Mouse (Mus musculus) retina, postnatal 1 day (tissue): ENCODE measurements at regions not wholly inside any gene's neighbourhood (a gene's known extent, or its start where the extent isn't known, plus 50 kb on each side); places are given as distances from the start of the nearest gene placed in this dataset.

Experiments
- DNase-seq: peaks from one replicate; pipeline ENCODE4 v3.0.0-alpha.2; 2012

- no peak for DNase-seq
These were observed 426.8 kb upstream of the 2610001J05Rik start for GRCm38 (mm10) chr6:14298167-14298566.

GRCm38 (mm10) chr6:14297428-14297827 lies 426.1 kb upstream of the 2610001J05Rik start:
- DNase-seq = no peak

- DNase-seq = peak; percentile 36
These were observed 419.5 kb upstream of the 2610001J05Rik start for GRCm38 (mm10) chr6:14290843-14291242.

DNA sequence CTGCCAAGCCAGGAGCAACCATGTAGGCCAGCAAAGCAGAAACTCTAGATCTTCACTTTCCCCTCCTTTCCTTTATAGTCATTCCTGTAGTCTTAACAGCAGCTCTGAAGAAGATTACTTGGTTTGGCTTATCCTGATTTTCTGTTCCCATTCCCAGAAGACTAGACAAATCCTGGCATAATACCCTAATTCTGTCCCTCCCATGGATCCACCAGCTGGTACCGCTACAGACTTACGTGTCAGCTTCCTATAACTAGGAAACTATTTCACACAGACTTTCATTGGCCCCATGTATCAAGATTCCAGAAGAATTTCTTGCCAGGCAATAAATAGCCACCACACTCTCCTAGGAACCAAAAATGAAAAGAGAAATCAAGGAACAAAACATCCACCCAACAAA lies 410.2 kb upstream of the 2610001J05Rik start:
- no peak for DNase-seq

GRCm38 (mm10) chr6:14261941-14262340 lies 390.6 kb upstream of the 2610001J05Rik start:
- DNase-seq = no peak

DNA sequence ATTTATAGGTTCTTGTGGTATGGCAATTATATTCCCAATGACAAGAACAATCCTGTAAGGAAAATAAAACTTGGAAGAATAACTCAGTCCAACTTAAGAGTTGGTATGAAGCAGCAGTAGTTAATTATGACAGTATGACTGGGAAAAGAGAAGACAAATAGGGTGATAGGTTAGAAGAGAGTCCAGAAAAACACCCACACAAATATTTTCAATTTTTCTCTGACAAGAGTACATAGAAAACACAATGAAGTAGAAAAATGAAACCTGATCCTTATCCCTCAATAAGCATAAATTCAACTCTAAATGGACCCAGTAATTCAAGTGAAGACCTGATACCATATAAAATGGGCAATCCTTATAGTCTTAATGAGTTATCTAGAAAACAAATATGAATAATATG lies 369.0 kb upstream of the 2610001J05Rik start:
- no peak for DNase-seq

DNA sequence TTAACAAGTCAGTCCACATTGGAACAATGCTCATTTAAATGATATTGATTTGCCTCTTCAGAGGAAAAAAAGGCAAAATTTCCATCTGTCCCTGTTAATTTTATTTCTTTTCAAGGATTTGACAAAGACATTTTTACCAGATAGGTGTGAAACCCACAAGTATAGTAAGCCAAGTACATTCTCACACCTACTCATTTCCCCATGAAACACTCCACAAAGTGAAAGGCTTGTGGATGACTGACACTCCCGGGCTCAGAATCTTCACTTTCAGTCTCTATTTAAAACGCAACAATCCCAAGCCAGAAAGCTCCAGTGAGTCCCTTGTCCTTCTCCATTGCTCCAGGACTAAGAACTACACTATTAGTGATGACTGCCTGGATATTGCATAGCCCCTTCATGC lies 367.8 kb upstream of the 2610001J05Rik start:
- no peak for DNase-seq

- no peak for DNase-seq
These were observed 359.5 kb upstream of the 2610001J05Rik start for GRCm38 (mm10) chr6:14230823-14231222.

DNA sequence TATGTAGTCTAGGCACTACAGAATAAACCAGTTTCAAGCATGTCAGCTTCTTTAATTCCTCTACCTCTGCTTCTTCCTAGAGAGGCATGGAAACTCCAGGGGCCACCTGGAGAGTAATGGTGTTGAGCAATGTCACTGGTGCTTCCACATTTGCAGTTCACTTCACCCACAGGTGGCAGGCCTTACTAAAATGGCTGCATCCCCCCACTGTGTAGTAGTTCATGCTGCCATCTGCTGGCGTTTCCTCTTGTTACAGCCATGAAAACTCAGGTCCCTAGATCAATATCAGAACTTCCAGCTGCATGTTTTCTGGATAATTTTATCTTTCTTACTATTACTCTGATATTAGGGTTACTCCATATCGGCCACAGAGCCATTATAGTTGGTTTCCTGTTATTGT lies 336.2 kb upstream of the 2610001J05Rik start:
- DNase-seq = peak; percentile 59

DNA sequence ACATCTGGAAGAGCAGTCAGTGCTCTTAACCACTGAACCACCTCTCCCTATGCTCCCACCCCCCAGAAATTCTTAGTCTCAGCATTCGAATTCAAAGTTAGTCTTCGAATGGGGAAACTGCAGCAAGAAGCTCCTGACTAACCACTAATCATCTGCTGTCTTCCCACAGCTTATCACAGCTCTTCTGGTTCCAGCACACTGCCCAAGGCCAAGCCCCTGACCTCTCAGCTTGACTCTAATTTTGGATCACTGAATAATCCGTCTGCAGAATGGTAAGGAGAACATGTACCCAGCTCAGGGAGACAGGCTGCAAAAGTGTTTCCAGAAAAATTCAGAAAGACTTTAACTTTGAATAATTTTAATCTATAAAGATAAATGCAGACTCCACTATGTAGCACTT lies 325.8 kb upstream of the 2610001J05Rik start:
- DNase-seq = no peak

DNA sequence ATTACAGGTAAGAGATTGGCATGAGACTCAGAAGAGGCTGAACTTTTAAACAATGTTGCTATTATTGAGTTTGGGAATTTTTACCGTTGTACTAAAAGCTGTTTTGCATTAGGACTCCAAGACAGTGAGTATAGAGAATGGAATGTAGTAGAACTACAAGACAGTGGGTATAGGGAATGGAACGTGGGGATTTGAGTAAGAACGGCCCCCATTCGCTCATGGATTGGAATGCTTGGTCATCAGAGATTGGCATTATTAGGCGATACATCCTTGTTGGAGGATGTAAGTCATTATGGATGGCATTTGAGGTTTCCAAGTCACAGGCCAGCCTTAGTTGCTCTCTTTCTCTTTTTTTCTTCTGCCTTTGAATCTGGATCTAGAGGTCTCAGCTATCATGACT lies 324.0 kb upstream of the 2610001J05Rik start:
- DNase-seq = no peak

- no peak for DNase-seq
These were observed 320.2 kb upstream of the 2610001J05Rik start for GRCm38 (mm10) chr6:14191387-14192023.

DNA sequence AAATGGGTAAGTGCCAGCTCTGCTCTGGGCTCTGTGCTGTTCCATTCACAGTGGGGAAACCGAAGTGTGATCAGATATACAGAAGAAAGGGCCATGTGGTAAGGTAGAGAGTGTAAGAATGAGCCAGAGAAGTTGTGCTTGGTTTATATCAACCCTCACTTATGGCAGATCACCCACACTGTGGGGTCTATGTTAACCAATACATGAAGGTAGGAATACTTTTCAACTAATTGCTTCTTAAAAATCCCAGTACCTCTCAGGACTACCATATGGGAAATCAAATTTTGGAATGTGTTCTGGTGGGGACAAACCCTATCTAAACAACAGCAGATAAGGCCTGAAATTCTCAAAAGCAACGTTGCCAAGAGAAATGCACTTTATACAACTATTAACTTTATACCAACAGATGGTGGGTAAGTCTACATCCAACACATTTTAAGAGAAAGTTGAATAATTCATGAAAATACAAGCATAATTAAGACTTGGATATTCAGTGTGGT lies 314.7 kb upstream of the 2610001J05Rik start:
- no peak for DNase-seq

- no peak for DNase-seq
These were observed 276.1 kb upstream of the 2610001J05Rik start for GRCm38 (mm10) chr6:14147370-14147769.

DNA sequence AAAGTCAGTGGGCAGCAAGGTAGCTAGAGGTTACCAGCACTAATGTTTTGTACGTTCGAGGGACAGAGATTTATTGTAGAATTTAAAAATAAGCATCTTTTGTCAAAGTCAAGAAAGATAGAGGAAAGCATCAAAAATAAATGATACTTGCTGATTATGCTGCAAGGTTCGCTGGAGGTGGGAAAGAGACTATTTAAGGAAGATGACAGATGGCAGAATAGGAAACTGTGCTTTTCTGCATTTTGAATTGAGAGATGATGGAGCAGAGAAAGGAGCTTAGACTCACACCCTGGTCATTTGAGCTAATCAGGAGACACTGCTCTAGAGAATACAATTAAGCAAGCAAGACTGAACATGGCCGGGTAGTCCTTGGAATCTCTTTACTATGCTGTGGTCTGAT lies 275.1 kb upstream of the 2610001J05Rik start:
- DNase-seq = no peak

DNA sequence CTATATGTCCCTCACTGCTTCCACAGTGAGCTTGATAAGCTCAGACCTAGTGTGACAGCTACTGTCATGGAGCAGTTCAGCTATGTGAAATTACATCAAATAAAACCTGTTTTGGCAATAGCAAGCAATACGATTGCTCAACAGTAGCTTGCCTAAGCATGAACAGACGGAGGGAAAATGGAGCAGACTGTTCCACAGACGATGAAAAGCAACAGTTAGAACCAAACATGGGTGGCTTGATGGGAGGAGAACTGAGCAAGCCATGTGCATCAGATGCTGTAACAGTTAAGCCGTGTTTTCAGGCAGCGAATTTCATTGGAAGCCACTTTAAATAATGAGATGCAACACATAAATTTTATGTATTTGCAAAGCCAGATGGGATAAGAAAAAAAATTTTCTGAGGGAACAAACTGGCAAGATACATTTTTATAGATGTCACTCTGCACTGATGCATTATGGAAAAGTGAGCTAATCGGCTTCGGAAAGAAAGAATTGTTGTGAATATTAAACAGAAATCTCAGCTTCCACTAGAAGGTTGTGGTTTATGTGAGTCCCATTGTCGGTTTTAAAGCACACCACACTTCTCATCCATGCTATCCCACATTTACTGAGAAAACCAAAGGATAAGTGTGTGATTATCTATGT lies 270.9 kb upstream of the 2610001J05Rik start:
- DNase-seq = no peak

DNA sequence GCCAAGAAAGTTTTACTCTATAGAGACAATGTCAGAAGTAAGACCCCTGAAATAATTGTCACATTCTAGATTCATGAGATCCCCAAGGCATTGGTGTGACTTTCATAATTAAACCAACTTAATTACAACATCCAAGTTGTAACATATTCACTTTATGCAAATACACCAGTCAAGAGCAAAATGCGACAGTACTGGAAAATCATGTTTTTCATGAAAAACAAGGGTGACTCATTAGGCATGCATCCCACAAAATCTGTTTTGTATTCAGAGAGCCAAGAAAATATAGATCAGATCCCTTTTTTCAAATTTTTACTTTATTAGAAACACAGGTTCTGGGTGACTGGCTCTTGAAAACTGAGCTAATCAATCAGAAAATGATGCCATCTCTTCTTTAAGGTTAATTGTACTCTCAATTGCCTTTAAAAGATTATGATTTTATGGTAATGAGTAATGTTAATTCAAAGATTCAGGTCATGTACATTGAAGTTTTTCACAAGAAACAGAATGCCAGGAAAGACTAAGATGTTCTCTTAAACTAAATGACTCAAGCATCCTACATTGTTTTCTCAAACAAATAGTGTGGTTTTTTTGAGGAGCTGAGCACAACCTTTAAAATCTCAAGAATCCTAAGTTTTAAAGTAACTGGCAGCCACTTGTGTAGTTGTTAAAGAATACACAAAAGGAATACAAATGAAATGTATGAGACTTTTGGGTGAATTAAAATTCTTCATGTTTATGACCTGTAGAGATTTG lies 259.2 kb upstream of the 2610001J05Rik start:
- no peak for DNase-seq

GRCm38 (mm10) chr6:14129394-14129793 lies 258.1 kb upstream of the 2610001J05Rik start:
- DNase-seq = no peak

GRCm38 (mm10) chr6:14122311-14122710 lies 251.0 kb upstream of the 2610001J05Rik start:
- DNase-seq = no peak

- no peak for DNase-seq
These were observed 250.2 kb upstream of the 2610001J05Rik start for GRCm38 (mm10) chr6:14121479-14121878.

- DNase-seq = no peak
These were observed 223.6 kb upstream of the 2610001J05Rik start for GRCm38 (mm10) chr6:14094907-14095306.

GRCm38 (mm10) chr6:14081884-14082283 lies 210.6 kb upstream of the 2610001J05Rik start:
- no peak for DNase-seq

DNA sequence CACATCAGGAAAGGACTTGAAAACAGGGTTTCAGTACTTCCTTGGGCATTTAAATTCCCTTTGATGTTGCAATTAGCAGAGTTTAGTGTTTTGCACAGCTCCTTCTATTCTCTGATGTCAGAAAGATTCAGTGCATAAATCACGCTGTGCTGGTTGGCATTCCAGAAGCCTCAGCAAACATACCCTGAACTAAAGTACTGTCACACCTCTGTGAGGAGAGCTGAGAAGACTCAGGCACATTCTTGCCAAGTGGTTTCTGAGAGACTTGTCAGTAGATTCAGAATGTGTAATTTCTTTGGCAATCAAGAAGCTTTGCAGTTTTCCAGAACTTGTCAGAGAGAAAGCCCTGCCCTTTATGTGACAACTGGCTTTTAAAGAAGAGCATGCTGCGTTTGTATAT lies 192.4 kb upstream of the 2610001J05Rik start:
- DNase-seq = no peak

DNA sequence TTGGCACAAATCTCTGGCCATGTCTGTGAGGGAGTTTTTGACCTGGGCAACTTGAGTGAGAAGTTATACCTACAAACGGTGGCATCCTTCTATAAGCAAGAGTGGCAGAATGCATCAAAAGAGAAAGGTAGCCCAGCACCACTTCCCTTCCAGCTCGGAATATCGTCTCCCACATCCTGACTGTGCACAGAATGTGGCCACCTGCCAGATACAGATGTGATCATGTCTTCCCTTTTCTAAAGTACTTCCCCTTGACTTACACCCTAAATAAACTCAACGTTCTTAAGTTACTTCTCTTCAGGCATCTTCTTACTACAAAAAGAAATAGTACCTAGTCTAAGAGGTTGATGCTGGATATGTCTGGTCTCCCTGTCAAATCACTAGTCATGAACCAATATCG lies 175.2 kb upstream of the 2610001J05Rik start:
- DNase-seq = no peak
